Mouse (Mus musculus): Measurements from ENCODE around the gene Cyth1.

Cyth1 gene

DNA sequence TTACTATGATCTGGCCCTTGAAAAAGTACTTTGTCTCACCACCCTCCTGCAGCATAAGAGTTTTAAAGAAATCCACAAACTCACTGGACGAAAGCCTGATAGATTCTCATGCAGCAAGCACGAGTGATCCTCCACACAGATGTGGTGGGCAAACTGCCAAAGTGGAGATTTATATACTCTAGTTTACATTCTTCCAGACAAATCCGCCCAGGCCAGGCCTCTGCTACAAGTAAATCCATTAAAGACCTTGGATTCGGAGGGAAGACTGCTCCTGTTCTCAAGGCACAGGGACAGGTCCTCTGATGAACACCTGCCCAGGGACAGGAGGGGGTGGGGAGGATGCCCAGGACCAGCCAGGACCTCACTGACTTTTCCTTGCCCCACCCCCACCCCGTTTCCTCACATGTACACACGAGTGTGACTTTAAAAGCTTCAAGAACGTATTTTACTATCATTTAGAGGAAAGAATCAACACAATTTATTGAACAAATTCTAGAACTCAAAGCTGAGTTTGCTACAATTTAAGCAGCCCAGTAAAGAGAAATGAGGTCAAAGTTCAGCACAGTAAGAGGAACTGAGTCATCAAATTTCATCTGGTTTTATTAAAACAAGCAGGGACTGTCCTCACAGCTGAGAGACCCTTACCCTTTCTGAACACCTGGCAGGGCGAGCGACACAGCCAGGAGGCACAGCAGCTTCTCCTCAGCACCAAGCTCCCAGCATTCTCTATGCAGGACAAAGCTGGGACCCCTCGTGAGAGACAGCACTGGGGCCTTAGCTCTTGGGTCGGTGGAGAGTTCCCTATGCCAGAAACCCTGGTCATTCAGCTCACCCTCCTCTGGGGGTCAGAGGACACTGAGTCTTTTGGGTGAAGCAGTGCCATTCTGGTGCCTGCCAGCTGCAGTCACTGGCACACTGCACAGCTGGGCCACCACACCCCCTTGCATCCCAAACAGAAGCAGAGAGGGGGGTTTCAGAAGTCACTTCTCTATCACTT lies 47.3 kb downstream of the Cyth1 start:
- no peak for DNase-seq (ENCODE audit: low spot score in 2 of 2)

DNA sequence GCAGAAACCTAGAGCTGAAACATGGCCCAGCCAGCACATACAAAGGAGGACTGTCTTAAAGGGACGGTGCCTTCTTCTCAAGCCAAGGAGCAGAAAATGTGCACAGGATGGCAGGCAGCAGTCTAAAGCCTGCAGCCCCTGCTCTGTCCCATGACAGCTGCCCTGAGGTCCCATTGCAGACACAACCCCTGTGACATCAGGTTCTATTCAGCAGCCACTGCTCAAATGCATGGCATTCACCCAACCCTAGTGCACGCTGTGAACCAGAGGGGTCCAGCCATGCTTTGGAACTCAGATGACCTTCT lies 50.1 kb downstream of the Cyth1 start:
- DNase-seq (ENCODE audit: low spot score in 2 of 2): no peak

GRCm38 (mm10) chr11:118197508-118198295 lies 50.7 kb downstream of the Cyth1 start:
- no peak for DNase-seq (ENCODE audit: low spot score in 2 of 2)

DNA sequence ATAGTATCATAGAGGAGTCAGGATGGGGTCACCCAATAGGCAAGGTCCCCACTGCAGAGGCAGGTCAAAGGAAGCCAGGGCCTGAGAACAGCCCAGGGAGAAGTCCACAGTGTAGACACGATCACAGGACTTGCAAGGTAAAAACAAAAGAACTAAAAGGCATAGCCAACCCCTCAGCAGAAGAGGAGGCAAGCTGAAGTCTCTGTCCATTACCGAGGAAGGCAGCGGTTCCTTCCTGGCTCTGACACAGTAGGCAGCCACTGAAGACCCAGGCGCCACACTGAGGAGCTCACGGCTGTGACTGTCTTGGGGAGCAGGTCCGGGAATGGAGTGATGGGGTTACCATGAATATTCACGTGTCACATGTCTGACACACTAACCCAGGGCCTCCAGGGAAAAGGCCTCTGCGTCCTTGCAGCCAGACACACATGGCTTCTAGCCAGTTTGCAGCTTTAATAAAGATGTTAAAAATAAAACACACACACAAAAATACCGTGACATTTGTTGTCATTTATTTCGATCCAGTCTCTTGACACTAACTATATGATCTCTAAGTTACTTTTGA lies 51.5 kb downstream of the Cyth1 start:
- no peak for DNase-seq (ENCODE audit: low spot score in 2 of 2)

- DNase-seq (ENCODE audit: low spot score in 2 of 2): no peak
Measured at GRCm38 (mm10) chr11:118193390-118194147, 54.8 kb downstream of the Cyth1 start.

DNA sequence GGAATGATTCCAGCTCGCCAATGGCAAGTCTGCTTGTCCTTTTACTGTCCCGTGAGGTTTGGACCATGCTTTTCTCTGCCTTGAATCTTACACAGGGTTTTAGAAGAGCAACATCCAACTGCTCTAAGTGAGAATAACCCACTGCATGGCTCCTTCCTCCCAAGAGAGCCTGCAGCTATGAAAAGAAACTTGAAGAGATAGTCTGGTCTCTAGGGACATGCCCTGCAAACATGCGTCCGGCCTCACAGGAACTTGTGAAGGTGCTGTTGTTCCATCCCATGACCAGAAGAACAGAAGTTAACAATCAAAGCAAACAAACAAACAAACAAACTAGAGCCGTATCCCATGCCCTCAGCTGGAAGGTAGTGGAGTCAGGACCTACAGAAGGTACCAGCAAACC lies 55.4 kb downstream of the Cyth1 start:
- no peak for DNase-seq (ENCODE audit: low spot score in 2 of 2)

DNA sequence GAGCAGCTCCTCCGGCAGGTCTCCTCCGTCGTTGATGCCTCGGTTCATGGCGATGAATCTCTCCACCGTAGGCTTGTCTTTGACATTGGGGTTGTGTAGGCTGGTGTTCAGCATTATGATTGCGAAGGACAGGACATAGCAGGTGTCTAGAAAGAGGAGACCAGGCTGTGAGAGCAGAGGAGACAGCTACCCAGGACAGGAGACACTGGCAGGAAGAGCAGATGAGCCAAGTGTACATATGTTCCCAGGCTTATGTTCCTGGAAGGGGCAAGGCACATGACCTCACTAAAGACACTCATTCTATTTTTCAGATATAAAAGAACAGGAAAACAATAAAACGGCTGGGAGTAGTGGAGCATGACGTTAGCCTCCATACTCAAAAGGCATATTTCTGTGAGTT lies 65.6 kb downstream of the Cyth1 start:
- no peak for DNase-seq (ENCODE audit: low spot score in 2 of 2)

- no peak for DNase-seq (ENCODE audit: low spot score in 2 of 2)
Measured at GRCm38 (mm10) chr11:118182353-118182752, 66.0 kb downstream of the Cyth1 start.

GRCm38 (mm10) chr11:118180199-118180598 lies 68.2 kb downstream of the Cyth1 start:
- DNase-seq (ENCODE audit: low spot score in 2 of 2): no peak

DNA sequence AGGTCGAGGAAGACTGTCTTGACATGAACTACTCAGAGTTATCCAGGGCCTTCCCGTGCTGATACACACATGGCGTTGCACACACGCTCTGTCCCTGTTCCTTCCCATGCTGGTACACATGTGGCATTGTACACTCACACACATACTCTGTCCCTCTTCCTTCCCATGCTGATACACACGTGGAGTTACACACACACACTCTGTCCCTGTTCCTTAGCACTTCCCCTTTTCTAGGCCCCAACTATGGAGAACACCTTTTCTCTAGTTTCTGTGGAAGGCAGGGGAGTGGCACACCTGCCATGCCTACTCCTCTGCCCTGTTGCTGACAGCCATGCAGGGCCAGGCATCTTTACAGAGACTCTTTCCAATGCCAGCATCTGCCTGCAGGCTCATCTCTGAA lies 70.2 kb downstream of the Cyth1 start:
- no peak for DNase-seq (ENCODE audit: low spot score in 2 of 2)

GRCm38 (mm10) chr11:118174752-118175151 lies 73.6 kb downstream of the Cyth1 start:
- no peak for DNase-seq (ENCODE audit: low spot score in 2 of 2)

DNA sequence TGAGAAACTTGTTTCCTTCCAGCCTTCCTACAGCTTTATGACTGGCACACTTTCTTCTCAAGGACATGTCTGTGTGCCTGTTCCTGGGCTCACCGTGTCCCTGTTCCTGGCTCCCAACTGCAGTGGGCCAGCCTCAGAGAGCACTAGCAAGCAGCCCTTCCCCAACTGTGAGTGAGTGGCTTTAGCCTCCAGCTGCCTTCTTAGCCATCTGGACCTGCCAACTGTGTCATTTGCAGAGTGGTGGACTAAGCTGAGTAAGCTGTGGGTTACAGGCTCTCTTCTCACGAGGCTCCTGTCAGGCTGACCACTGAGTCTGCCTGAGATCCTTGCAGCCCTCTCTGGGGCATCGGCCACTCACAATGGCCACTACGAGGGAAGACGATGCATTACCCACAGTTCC lies 75.6 kb downstream of the Cyth1 start:
- no peak for DNase-seq (ENCODE audit: low spot score in 2 of 2)

- DNase-seq (ENCODE audit: low spot score in 2 of 2): no peak
Measured at GRCm38 (mm10) chr11:118170333-118170732, 78.1 kb downstream of the Cyth1 start.

GRCm38 (mm10) chr11:118168714-118169113 lies 79.7 kb downstream of the Cyth1 start:
- DNase-seq (ENCODE audit: low spot score in 2 of 2): no peak

GRCm38 (mm10) chr11:118166626-118167025 lies 81.8 kb downstream of the Cyth1 start:
- DNase-seq (ENCODE audit: low spot score in 2 of 2): no peak

- DNase-seq (ENCODE audit: low spot score in 2 of 2): no peak
Measured at GRCm38 (mm10) chr11:118165681-118166080, 82.7 kb downstream of the Cyth1 start.

- no peak for DNase-seq (ENCODE audit: low spot score in 2 of 2)
Measured at GRCm38 (mm10) chr11:118164566-118164965, 83.8 kb downstream of the Cyth1 start.

- DNase-seq (ENCODE audit: low spot score in 2 of 2): no peak
Measured at GRCm38 (mm10) chr11:118162245-118162644, 86.1 kb downstream of the Cyth1 start.

DNA sequence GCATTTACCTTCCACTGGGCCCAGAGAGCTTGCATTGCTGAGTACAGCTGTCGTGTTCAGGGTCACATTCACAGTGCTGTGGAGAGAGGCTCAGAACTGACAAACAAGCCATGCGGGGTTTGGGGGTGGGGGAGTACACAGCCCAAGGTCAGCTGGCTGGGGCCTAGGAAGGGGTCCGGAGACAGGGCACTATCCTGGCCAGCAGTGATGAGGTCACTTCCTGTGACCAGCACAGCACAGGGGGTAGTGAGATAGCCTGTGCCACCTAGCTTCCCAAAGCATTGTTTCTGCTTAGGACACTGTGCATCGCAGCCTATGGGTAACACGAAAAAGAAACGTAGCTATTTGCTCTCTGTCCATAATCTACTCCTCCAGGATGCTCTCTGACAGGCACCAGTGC lies 87.2 kb downstream of the Cyth1 start:
- DNase-seq (ENCODE audit: low spot score in 2 of 2): no peak

DNA sequence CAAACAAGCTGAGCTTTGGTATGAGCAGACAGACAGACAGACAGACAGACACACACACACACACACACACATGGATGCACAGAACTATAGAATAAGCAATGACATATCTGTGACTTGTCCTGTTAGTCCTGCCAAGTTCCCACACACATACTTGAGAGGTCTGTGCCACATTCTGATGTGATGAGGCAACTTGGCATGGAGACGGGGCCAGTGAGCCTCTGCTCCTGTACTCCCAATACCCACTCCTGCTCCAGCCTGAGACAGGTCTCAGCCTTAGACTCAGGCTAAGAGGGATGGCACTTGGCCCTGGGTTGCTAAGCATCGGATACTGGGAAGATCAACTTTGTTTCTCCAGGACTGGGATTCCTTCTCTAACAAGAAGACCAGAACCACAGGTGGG lies 87.6 kb downstream of the Cyth1 start:
- no peak for DNase-seq (ENCODE audit: low spot score in 2 of 2)

DNA sequence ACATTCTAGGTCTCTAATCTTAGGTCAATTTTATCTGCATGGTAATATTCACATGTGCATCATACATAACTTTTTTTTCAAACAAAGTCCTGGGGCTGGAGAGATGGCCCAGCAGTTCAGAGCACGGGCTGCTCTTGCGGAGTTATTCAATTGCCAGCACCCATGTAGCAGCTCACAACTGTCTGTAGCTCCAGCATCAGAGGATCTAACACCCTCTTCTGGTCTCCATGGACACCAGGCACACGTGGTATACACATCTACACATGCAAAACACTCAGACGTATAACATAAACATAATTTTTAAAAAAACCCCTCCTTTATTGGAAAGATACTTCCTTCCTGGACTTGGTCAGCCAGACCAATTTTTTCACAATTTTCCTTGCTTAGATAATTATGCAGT lies 89.6 kb downstream of the Cyth1 start:
- no peak for DNase-seq (ENCODE audit: low spot score in 2 of 2)
